Mouse (Mus musculus): ENCODE measurements around the gene Tex35.

Tex35 gene

DNA sequence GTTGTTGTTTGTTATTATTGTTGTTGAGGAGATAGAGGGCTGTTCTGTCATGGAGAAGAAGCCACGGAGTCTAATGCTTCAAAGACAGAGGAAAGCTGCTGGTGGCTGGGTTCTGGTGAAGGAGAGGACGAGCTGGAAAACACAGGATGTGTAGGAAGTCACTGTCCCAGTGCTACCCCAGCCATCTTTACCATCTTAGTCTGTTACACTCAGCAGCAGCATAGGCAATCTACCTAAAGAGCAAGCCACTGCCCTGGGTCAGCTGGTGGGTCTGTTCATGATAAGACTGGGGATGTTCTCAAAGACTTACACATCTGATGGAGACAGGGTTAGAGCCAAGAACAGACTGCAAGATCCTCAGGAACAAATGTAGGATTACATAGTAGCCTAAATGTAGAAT lies 58.6 kb downstream of the Tex35 start:
- no peak for DNase-seq (ENCODE audit: low spot score in 2 of 2)

All from frontal cortex, postnatal 14 days (tissue).